Comparison of ENCODE assay signal across 9 mouse cellular contexts in the genomic region with DNA sequence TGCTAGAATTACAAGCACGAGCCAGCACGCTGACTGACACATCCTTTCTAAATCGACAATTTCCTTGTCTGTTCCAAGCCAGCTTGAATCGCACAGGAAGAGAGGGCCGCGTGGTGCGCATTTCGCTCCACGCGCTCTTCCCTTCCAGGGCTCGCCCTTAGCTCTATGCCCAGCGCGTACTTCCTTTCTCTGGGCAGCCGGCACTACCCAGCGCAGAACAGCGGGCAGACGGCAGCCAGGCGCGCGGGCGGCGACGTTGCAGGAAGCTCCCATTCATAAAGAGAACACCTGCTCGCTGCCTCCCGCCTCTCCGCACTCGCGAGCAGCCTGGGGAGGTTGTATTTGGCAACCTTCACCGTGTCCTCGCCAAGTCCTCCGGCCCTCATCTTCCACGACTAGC. TPM values are rescaled to one million over a fixed set of nuclear protein-coding genes. Genes with fewer than 3 reads are reported as not detected.
DNase-seq lines count a peak whose midpoint lies in the region; ATAC-seq and TF ChIP-seq lines count a peak whose summit lies in the region.
"Had no signal": no experiment of that assay in that cellular context is flagged by ENCODE, and none has a peak within 500 bp of the region (broad histone marks: within the 10 kb centered on the region; RNA-seq: fewer than 3 reads in every experiment).

No protein-coding gene starts in this region.

- H3K4me3 ChIP-seq in heart, embryonic 11.5 days (ENCODE audit: low read depth, low read length): peak overlapping the region; percentile 66
- H3K4me3 ChIP-seq in ES-Bruce4 (ENCODE audit: low read depth, low read length): peak overlapping the region; percentile 58
- peak overlapping the region; percentile 61 for H3K4me3 ChIP-seq in hindbrain, postnatal 0 days (ENCODE audit: low read length)
- peak overlapping the region; percentile 8 to 21 for H3K4me3 ChIP-seq in liver, embryonic 14.5 days (ENCODE audit: insufficient read depth in 1 of 2, low read depth in 2 of 2, low read length in 2 of 2)

- H3K27ac ChIP-seq in heart, embryonic 11.5 days (ENCODE audit: low read depth, low read length): no peak overlapping the region
- no peak overlapping the region for H3K27ac ChIP-seq in ES-Bruce4 (ENCODE audit: insufficient read depth, low read length)
- H3K27ac ChIP-seq in hindbrain, postnatal 0 days: peak overlapping the region; percentile 96
- no peak overlapping the region for H3K27ac ChIP-seq in liver, embryonic 14.5 days

- no peak for TF ChIP-seq CTCF in ES-Bruce4 (IDR thresholded peaks at IDR 0.05; ENCODE audit: low read depth, low read length)
- peak; percentile 9; the same call in 1 of the 2 replicates for TF ChIP-seq CTCF in hindbrain, postnatal 0 days (IDR thresholded peaks at IDR 0.05; ENCODE audit: low read depth)
- no peak for TF ChIP-seq CTCF in liver, embryonic 14.5 days (IDR thresholded peaks at IDR 0.05; ENCODE audit: low read depth)

- peak overlapping the region; percentile 99 for H3K4me2 ChIP-seq in heart, embryonic 11.5 days
- H3K4me2 ChIP-seq in hindbrain, postnatal 0 days (ENCODE audit: low read depth, low read length): peak overlapping the region; percentile 83
- H3K4me2 ChIP-seq in liver, embryonic 14.5 days (ENCODE audit: low read depth): peak overlapping the region; percentile 25

- under 1% methylated on average over 32 of the region's 32 CpGs for WGBS in heart, embryonic 11.5 days (ENCODE audit: insufficient replicate concordance)
- WGBS in hindbrain, postnatal 0 days: under 1% methylated on average over 32 of the region's 32 CpGs
- 3% methylated on average over 32 of the region's 32 CpGs for WGBS in liver, embryonic 14.5 days (ENCODE audit: insufficient replicate concordance)

- peaks cover 47% of the 10 kb centered on the region for H3K27me3 ChIP-seq in heart, embryonic 11.5 days (ENCODE audit: control insufficient read depth, insufficient read depth, low read length)
- H3K27me3 ChIP-seq in ES-Bruce4 (ENCODE audit: control insufficient read depth, insufficient read depth, low read length, poor library complexity, severe bottlenecking): peaks cover 29% of the 10 kb centered on the region
- H3K27me3 ChIP-seq in hindbrain, postnatal 0 days (ENCODE audit: insufficient read depth, low read length): no peaks in the 10 kb centered on the region
- peaks cover 56% of the 10 kb centered on the region for H3K27me3 ChIP-seq in liver, embryonic 14.5 days (ENCODE audit: control insufficient read depth, insufficient read depth, low read length)

- DNase-seq in heart, adult 11 months: no peak
- peak; percentile 41 for DNase-seq in embryo, embryonic 10 days (ENCODE audit: low spot score)
- DNase-seq in hindbrain, postnatal 0 days (ENCODE audit: low spot score): peak; percentile 73
- no peak for DNase-seq in liver, embryonic 14.5 days (ENCODE audit: low read depth in 3 of 3, low spot score in 3 of 3)
- DNase-seq in right cerebral cortex, postnatal 4 days: peak; percentile 62

- no peaks in the 10 kb centered on the region for H3K9me3 ChIP-seq in heart, embryonic 11.5 days (replicated peaks; ENCODE audit: control insufficient read depth, low read length)
- no peaks in the 10 kb centered on the region for H3K9me3 ChIP-seq in ES-Bruce4 (replicated peaks; ENCODE audit: control insufficient read depth, insufficient read depth, low read length, poor library complexity, severe bottlenecking)
- no peaks in the 10 kb centered on the region for H3K9me3 ChIP-seq in hindbrain, postnatal 0 days (ENCODE audit: low read length)
- H3K9me3 ChIP-seq in liver, embryonic 14.5 days (ENCODE audit: control insufficient read depth, low read length): no peaks in the 10 kb centered on the region

- H3K36me3 ChIP-seq in heart, embryonic 11.5 days (ENCODE audit: control insufficient read depth, insufficient read depth, low read length): no peaks in the 10 kb centered on the region
- no peaks in the 10 kb centered on the region for H3K36me3 ChIP-seq in ES-Bruce4 (ENCODE audit: control insufficient read depth, insufficient read depth, low read length, poor library complexity, severe bottlenecking)
- no peaks in the 10 kb centered on the region for H3K36me3 ChIP-seq in hindbrain, postnatal 0 days (ENCODE audit: insufficient read depth, low read length)
- H3K36me3 ChIP-seq in liver, embryonic 14.5 days (replicated peaks; ENCODE audit: control insufficient read depth, insufficient read depth, low read depth): no peaks in the 10 kb centered on the region

- no peak for TF ChIP-seq POLR2A in ES-Bruce4 (IDR thresholded peaks at IDR 0.05; ENCODE audit: insufficient read depth, low read length)

- H3K4me1 ChIP-seq in heart, embryonic 11.5 days (ENCODE audit: control insufficient read depth, insufficient read depth, low read length): peaks cover 17% of the 10 kb centered on the region
- no peaks in the 10 kb centered on the region for H3K4me1 ChIP-seq in ES-Bruce4 (ENCODE audit: control insufficient read depth, insufficient read depth, low read length)
- peaks cover 13% of the 10 kb centered on the region for H3K4me1 ChIP-seq in hindbrain, postnatal 0 days (ENCODE audit: insufficient read depth, low read length)
- 0 out of 4 replicates have a peak, but pooled peaks cover 0 to 3% of the 10 kb centered on the region in 2 experiments for H3K4me1 ChIP-seq in liver, embryonic 14.5 days (replicated peaks; ENCODE audit: control insufficient read depth in 2 of 2, insufficient read depth in 2 of 2, low read length in 1 of 2)

- no peak overlapping the region; the same call in 1 of the 2 replicates for H3K9ac ChIP-seq in heart, embryonic 11.5 days (ENCODE audit: low read depth, low read length)
- H3K9ac ChIP-seq in ES-Bruce4 (ENCODE audit: low read depth, poor library complexity, severe bottlenecking): peak overlapping the region; percentile 36
- peak overlapping the region; percentile 78 for H3K9ac ChIP-seq in hindbrain, postnatal 0 days (replicated peaks; ENCODE audit: low read length)
- no peak overlapping the region for H3K9ac ChIP-seq in liver, embryonic 14.5 days (replicated peaks)

- TF ChIP-seq EP300 in ES-Bruce4 (IDR thresholded peaks at IDR 0.05; ENCODE audit: insufficient read depth, low read depth, low read length): no peak
- TF ChIP-seq EP300 in liver, embryonic 14.5 days (IDR thresholded peaks at IDR 0.05; ENCODE audit: low read depth): no peak

- no peak for ATAC-seq in heart, embryonic 11.5 days (replicated peaks; ENCODE audit: insufficient number of reproducible peaks, low FRiP score, low TSS enrichment)
- peak; percentile 30 for ATAC-seq in hindbrain, postnatal 0 days
- ATAC-seq in liver, embryonic 14.5 days (ENCODE audit: insufficient read depth): no peak
- ATAC-seq in activated CD4-positive, CD25-positive, alpha-beta regulatory T cell, adult 4 months: no peak

RNA-seq across cellular contexts. Expression of a gene that starts 0.7 kb away (rescaled TPM):
- polyA plus RNA-seq in heart, embryonic 11.5 days (2014; fragmentation: Nextera tagmentation; extraction: Ambion mirVana): 0.07 and 0.15 TPM in 2 replicates
- polyA plus RNA-seq in ES-Bruce4 (2011; ENCODE audit: insufficient read depth, insufficient read length, low read depth, missing spikeins): 9.1 and 9.4 TPM in 2 replicates
- total RNA-seq in hindbrain, postnatal 0 days (2014; rRNA removed): 75.3 and 83.9 TPM in 2 replicates
- polyA plus RNA-seq in hindbrain, postnatal 0 days (2015; fragmentation: Nextera tagmentation; extraction: Ambion mirVana): 19.2 and 19.5 TPM in 2 replicates
- 0.03 and 0.11 TPM in 2 replicates for polyA plus RNA-seq in liver, embryonic 14.5 days (2012; rRNA removed)
- polyA plus RNA-seq in liver, embryonic 14.5 days (2014; fragmentation: Nextera tagmentation; extraction: Ambion mirVana): 0.03 and 0.05 TPM in 2 replicates
- polyA plus RNA-seq in activated CD4-positive, CD25-positive, alpha-beta regulatory T cell, adult 4 months (2017; shearing (Covaris generic)): not detected
- total RNA-seq: liver, adult 2 months had no signal
- polyA plus RNA-seq: liver, adult 2 months had no signal

RNA-seq across cellular contexts. Expression of a gene that starts 40.6 kb away (rescaled TPM):
- polyA plus RNA-seq in heart, embryonic 11.5 days (2014; fragmentation: Nextera tagmentation; extraction: Ambion mirVana): 2.4 and 3.1 TPM in 2 replicates
- 6.9 and 8.0 TPM in 2 replicates for polyA plus RNA-seq in ES-Bruce4 (2011; ENCODE audit: insufficient read depth, insufficient read length, low read depth, missing spikeins)
- 0.25 TPM in 1 of 2 replicates, not detected in the other for total RNA-seq in hindbrain, postnatal 0 days (2014; rRNA removed)
- polyA plus RNA-seq in hindbrain, postnatal 0 days (2015; fragmentation: Nextera tagmentation; extraction: Ambion mirVana): 0.45 and 0.87 TPM in 2 replicates
- 2.0 and 2.2 TPM in 2 replicates for polyA plus RNA-seq in liver, embryonic 14.5 days (2012; rRNA removed)
- 2.5 and 2.7 TPM in 2 replicates for polyA plus RNA-seq in liver, embryonic 14.5 days (2014; fragmentation: Nextera tagmentation; extraction: Ambion mirVana)
- polyA plus RNA-seq in activated CD4-positive, CD25-positive, alpha-beta regulatory T cell, adult 4 months (2017; shearing (Covaris generic)): 1 to 10 TPM in 1 of 2 experiments, under 1 TPM in 1; 0.50 to 1.1 TPM

Comparison
In these comparisons a context has a peak if more than half of its experiments do, and no peak if none do; other contexts are left out.
1. H3K4me2 ChIP-seq: peak in every context shown above with its lines; median percentile 99 in heart, embryonic 11.5 days; 83 in hindbrain, postnatal 0 days; 25 in liver, embryonic 14.5 days.
2. H3K4me3 ChIP-seq: peak in every context shown above with its lines; median percentile 66 in heart, embryonic 11.5 days; 61 in hindbrain, postnatal 0 days; 58 in ES-Bruce4; 14 in liver, embryonic 14.5 days.
3. H3K9ac ChIP-seq: peak in ES-Bruce4 (single experiment) and hindbrain, postnatal 0 days (single experiment); none in heart, embryonic 11.5 days (single experiment) and liver, embryonic 14.5 days (single experiment).
4. DNase-seq: peak in embryo, embryonic 10 days (single experiment), hindbrain, postnatal 0 days (single experiment) and right cerebral cortex, postnatal 4 days (single experiment); none in heart, adult 11 months (single experiment) and liver, embryonic 14.5 days (0 of 3).